Mouse (Mus musculus) common myeloid progenitor, adult 5-6 weeks (primary cell): ENCODE data around the gene Smok2b. TPM values are rescaled to one million over a fixed set of nuclear protein-coding genes. Genes with fewer than 3 reads are reported as not detected.
A peak's percentile ranks its signal among the peaks of the same experiment; 100 is the strongest.
"Not testable (repeated sequence)": the region's sequence is repeated elsewhere in the genome, so short reads cannot be mapped to it uniquely, and the experiment has no call there.

ENCODE experiments used
- ATAC-seq: replicated peaks from 2 replicates; pipeline ENCODE4 v1.8.0; 2016; ENCODE audit warnings: low read depth, mild to moderate bottlenecking, moderate TSS enrichment, inconsistent platforms; ENCODE audit not compliant: poor library complexity, severe bottlenecking
- total RNA-seq: library from RNA; stranded (forward); fragments of 200-1000, 187-1606 nt; gene quantifications from 2 replicates; pipeline ENCODE4 v1.2.3, GENCODE M21; 2017

The Smok2b gene
- total RNA-seq, 1 experiment from 2014 or later, result not detected

- not testable (repeated sequence) for ATAC-seq
These were observed 8.1 kb upstream of the Smok2b start for GRCm38 (mm10) chr17:13221921-13222320.

GRCm38 (mm10) chr17:13239461-13239860 is 9.4 kb downstream of the Smok2b start:
- ATAC-seq, result not testable (repeated sequence)

GRCm38 (mm10) chr17:13240807-13241727 is 11.0 kb downstream of the Smok2b start:
- ATAC-seq, result peak; percentile 77

GRCm38 (mm10) chr17:13254786-13255185 is 24.7 kb downstream of the Smok2b start:
- ATAC-seq, result peak; percentile 54

Other genes starting within 250 kb of the Smok2b start
- gene Wtap, start 236.1 kb upstream of the Smok2b start, total RNA-seq, result 274 and 376 TPM in 2 replicates
- 77.1 and 80.1 TPM in 2 replicates for gene Sod2, start 223.4 kb upstream of the Smok2b start, total RNA-seq
- 0.73 TPM in 1 of 2 replicates, not detected in the other for gene Gpr31b, start 178.0 kb upstream of the Smok2b start, total RNA-seq
- gene Tcp10b, start 169.2 kb upstream of the Smok2b start, total RNA-seq, result 0.09 and 0.58 TPM in 2 replicates
- not detected in 2 replicates for gene Unc93a, start 98.4 kb upstream of the Smok2b start, total RNA-seq
- gene Smok2a, start 9.1 kb upstream of the Smok2b start, total RNA-seq, result not detected in 2 replicates
- not detected in 2 replicates for gene Tcp10c, start 124.3 kb downstream of the Smok2b start, total RNA-seq